Mouse (Mus musculus) heart, embryonic 13.5 days (tissue): ENCODE results near the gene Oas3. TPM values are rescaled to one million over a fixed set of nuclear protein-coding genes. Genes with fewer than 3 reads are reported as not detected.
"Not testable (repeated sequence)": the region's sequence is repeated elsewhere in the genome, so short reads cannot be mapped to it uniquely, and the experiment has no call there.

Source experiments
- ATAC-seq: fragments of 200-750 bp; cut with Nextera tagmentation; 2 replicates; pipeline ENCODE4 v1.8.0; 2017; ENCODE audit warnings: moderate TSS enrichment; ENCODE audit not compliant: insufficient number of reproducible peaks, low FRiP score, low TSS enrichment; ENCODE audit errors: extremely low read depth
- H3K27ac ChIP-seq: fragments of 300-500 bp; sonication (generic); replicated peaks from 2 replicates; pipeline ENCODE4 v1.5.1; 2015; ENCODE audit warnings: moderate library complexity, mild to moderate bottlenecking, inconsistent platforms
- H3K27me3 ChIP-seq: fragments of 300-500 bp; sonication (generic); replicated peaks from 2 replicates; pipeline ENCODE4 v1.6.1; 2015; ENCODE audit warnings: mild to moderate bottlenecking, inconsistent platforms
- H3K36me3 ChIP-seq: fragments of 300-500 bp; sonication (generic); 2 replicates; pipeline ENCODE4 v1.6.1; 2015; ENCODE audit warnings: mild to moderate bottlenecking, inconsistent platforms
- H3K4me1 ChIP-seq: fragments of 300-500 bp; sonication (generic); 2 replicates; pipeline ENCODE4 v1.6.1; 2015; ENCODE audit warnings: inconsistent platforms
- H3K4me2 ChIP-seq: fragments of 300-500 bp; sonication (generic); 2 replicates; pipeline ENCODE4 v1.6.1; 2015; ENCODE audit warnings: inconsistent platforms, mild to moderate bottlenecking, moderate library complexity
- H3K4me3 ChIP-seq: fragments of 300-500 bp; sonication (generic); 2 replicates; pipeline ENCODE4 v1.5.1; 2015; ENCODE audit warnings: moderate library complexity, mild to moderate bottlenecking, inconsistent platforms
- H3K9ac ChIP-seq: fragments of 300-500 bp; sonication (generic); 2 replicates; pipeline ENCODE4 v1.6.1; 2015; ENCODE audit warnings: inconsistent platforms, mild to moderate bottlenecking, moderate library complexity
- H3K9me3 ChIP-seq: fragments of 300-500 bp; sonication (generic); 2 replicates; pipeline ENCODE4 v1.6.1; 2016; ENCODE audit warnings: inconsistent platforms
- WGBS: fragments of 180-500 bp; shearing (Covaris S2); methylation state at CpG from one replicate; pipeline ENCODE4 v1.1.7; 2015; ENCODE audit warnings: mixed read lengths; 5-methylcytosine and 5-hydroxymethylcytosine counted together
- polyA plus RNA-seq: library from polyadenylated mRNA; unstranded; fragments of >200 nt; fragmentation: Nextera tagmentation; extraction: Ambion mirVana; gene quantifications from 2 replicates; pipeline ENCODE4 v1.2.1, GENCODE M21; 2015

Gene Oas3
- polyA plus RNA-seq = 0.18 and 0.37 TPM in 2 replicates

DNA sequence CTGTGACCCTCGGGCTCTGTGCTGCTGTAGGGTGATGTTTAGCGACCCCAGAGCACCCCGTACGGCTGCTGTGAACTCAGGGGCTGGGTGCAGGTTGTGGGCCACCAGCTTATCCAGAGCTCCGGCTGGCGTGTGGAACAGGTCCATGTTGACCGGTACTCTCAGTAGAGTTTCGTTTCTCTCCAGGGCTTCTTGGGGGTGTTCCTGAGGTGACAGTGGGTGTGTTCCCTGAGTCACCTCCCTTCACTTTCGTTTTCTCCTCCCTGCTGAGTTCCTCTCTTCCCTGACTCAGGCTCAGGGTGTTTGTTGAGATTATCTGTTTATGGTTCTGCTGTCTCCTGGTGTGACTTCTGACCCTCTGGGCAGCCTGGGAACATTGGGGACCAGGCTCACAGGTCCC lies at the start of gene Oas3:
TSS of gene Oas3 (minus strand) at position 184 of the 400 bp plus-strand sequence.
- H3K27me3 ChIP-seq = no peaks in the 10 kb centered on the region
- no peak within 1 kb of the TSS for H3K9ac ChIP-seq
- peaks cover 39% of the 10 kb centered on the region for H3K4me1 ChIP-seq
- 73% methylated on average over 9 of the region's 9 CpGs for WGBS
- no peaks in the 10 kb centered on the region for H3K36me3 ChIP-seq
- no peak within 1 kb of the TSS for H3K27ac ChIP-seq
- no peak within 1 kb of the TSS for H3K4me3 ChIP-seq
- H3K9me3 ChIP-seq = no peaks in the 10 kb centered on the region
- no peak for ATAC-seq
- no peak within 1 kb of the TSS for H3K4me2 ChIP-seq

DNA sequence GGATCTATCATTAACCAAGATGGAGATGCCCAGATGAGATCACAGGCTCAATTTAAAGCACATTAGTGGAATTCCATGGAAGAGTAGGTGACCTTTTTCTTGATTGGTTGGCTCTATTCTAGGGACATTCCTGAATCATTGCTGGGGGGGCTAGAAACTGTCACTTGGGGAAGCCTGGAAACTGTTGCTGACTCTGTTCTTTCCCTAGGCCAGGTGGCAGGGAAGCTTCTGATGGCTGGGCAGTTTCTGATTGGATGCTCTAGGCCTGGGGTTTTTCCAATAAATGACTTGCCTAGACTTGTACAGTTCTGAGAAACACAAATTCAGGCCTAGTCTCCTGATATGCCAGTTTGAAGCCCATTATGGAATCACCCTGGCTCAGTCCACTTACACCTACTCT lies 41.5 kb upstream of the Oas3 start:
- Histone ChIP-seq H3K27ac (no peak overlapping the region), H3K36me3 (no peaks in the 10 kb centered on the region), H3K9me3 (peaks cover 16% of the 10 kb centered on the region), H3K4me2 (no peak overlapping the region), H3K9ac (no peak overlapping the region), H3K4me1 (no peaks in the 10 kb centered on the region), H3K27me3 (0 out of 2 replicates have a peak, but pooled peaks cover 3% of the 10 kb centered on the region), H3K4me3 (no peak overlapping the region)
- no peak for ATAC-seq

DNA sequence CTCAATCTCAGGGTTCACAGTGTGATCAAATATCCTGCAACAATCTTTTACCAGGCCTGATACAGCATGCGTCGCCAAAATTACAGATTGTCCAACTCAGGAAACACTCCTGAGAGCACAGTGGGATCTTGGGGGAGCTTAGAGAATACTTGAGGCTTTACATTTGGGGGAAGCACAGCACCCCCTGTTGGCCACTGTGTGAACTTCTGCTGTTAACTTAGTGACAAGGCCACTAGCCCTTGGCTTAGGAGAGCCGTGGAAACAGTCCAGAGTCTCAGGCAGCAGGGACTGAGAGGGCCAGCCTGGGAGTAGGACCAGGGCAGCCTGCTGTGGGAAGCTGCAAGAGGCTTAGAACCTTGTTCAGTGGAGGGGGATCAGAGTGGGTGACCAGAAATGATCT lies 38.5 kb upstream of the Oas3 start:
- Histone ChIP-seq H3K4me3 (no peak overlapping the region), H3K27me3 (0 out of 2 replicates have a peak, but pooled peaks cover 3% of the 10 kb centered on the region), H3K9ac (no peak overlapping the region), H3K4me1 (peaks cover 12% of the 10 kb centered on the region; the same call in 1 of the 2 replicates), H3K36me3 (no peaks in the 10 kb centered on the region), H3K9me3 (peaks cover 16% of the 10 kb centered on the region), H3K4me2 (no peak overlapping the region), H3K27ac (no peak overlapping the region)
- 57% methylated on average over 3 of the region's 3 CpGs for WGBS
- ATAC-seq = no peak

DNA sequence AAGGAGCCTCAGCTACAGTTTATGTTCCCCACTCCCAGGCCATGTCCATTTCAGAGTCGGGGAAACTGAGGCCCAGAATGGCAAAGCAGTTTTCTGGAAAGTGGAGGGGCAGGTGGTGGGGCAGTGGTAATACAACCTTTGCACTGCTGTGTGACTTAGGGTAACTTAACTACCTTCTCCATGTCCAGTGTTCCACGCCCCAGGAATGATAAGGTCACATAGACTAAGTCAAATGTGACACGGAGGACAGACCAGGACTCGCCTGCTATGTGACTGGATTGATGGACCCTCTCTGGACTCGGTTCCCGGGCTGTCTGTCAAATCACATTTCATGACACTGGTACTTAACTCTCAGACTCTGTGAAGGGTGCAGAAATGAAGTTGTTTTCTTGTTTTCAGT lies 35.6 kb upstream of the Oas3 start:
- peak overlapping the region; percentile 73 for H3K4me2 ChIP-seq
- ATAC-seq = no peak
- no peak overlapping the region for H3K27ac ChIP-seq
- H3K4me3 ChIP-seq = peak overlapping the region; percentile 54
- H3K9me3 ChIP-seq = no peaks in the 10 kb centered on the region
- H3K27me3 ChIP-seq = peaks cover 3% of the 10 kb centered on the region; the same call in 1 of the 2 replicates
- H3K9ac ChIP-seq = peak overlapping the region; percentile 75
- H3K36me3 ChIP-seq = no peaks in the 10 kb centered on the region
- 65% methylated on average over 6 of the region's 6 CpGs for WGBS
- peaks cover 12% of the 10 kb centered on the region; the same call in 1 of the 2 replicates for H3K4me1 ChIP-seq

DNA sequence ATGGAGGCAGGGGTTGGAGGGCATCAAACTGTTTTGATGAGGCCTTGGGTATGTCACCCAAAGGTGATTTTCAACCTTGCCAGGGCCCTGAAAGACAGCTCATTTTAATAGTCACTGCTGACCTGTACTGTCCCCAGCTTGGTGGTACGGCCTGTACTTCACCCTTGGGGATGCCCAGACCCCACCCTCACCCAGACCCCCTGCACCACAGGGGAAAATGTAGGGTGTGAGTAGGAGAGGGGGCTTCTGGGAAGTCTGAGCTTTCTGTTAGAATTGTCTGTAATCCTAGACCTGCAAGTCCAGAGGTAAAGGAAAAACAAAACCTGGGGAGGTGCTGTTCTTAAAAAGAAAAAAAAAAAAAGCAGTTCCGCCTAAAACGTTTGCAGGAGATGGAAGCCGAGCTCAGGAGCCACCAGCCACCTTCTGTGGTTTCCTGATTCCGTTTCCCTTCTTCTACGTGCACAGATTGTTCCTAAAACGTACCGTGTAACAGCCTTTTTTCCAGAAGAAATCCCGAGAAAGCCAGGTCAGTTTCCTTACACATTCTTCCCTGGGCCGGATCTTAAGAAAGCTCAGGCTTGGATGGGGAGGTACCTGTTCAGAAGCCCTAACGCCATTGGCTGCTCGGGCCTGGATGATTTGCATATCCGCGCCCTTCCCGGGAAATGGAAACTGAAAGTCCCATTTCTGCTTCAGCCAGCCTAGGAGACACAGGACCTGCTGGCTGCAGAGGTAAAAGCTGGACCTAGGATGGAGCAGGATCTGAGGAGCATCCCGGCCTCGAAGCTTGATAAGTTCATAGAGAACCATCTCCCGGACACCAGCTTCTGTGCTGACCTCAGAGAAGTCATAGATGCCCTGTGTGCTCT lies 34.7 kb upstream of the Oas3 start, which contains the start of gene Oas1c:
TSS of gene Oas1c (minus strand) at position 564 of the 869 bp plus-strand sequence.
- WGBS = 7% methylated on average over 18 of the region's 18 CpGs
- Histone ChIP-seq H3K4me3 (peak within 1 kb of the TSS; percentile 54), H3K9me3 (no peaks in the 10 kb centered on the region), H3K9ac (peak within 1 kb of the TSS; percentile 77), H3K36me3 (no peaks in the 10 kb centered on the region), H3K4me2 (peak within 1 kb of the TSS; percentile 73), H3K27ac (peak within 1 kb of the TSS; percentile 50; the same call in 1 of the 2 replicates), H3K27me3 (peaks cover 3% of the 10 kb centered on the region; the same call in 1 of the 2 replicates), H3K4me1 (peaks cover 12% of the 10 kb centered on the region; the same call in 1 of the 2 replicates)
- ATAC-seq = no peak

DNA sequence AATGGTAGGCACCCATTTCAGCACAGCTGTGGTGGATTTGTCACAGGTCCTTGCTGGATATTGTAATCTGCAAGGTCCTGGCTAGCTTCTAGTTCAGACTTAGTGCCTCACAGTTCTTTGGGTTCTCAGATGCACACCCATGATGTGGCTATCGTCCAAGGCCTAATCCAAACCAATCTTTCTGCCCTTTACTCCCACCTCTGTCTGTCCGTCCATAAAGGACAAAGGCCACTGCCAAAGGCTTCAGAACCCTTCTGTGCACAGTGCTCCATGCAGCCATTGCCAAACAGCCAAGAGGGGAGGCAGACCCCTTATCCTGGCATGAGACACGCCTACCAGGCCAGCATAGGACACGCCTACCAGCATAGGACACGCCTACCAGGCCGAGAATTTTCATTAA lies 31.7 kb upstream of the Oas3 start:
- Histone ChIP-seq H3K4me2 (no peak overlapping the region), H3K27ac (no peak overlapping the region), H3K9me3 (no peaks in the 10 kb centered on the region), H3K36me3 (no peaks in the 10 kb centered on the region), H3K9ac (no peak overlapping the region), H3K27me3 (peaks cover 6% of the 10 kb centered on the region), H3K4me1 (peaks cover 12% of the 10 kb centered on the region; the same call in 1 of the 2 replicates), H3K4me3 (no peak overlapping the region)
- no peak for ATAC-seq
- WGBS = 30% methylated on average over 6 of the region's 6 CpGs

DNA sequence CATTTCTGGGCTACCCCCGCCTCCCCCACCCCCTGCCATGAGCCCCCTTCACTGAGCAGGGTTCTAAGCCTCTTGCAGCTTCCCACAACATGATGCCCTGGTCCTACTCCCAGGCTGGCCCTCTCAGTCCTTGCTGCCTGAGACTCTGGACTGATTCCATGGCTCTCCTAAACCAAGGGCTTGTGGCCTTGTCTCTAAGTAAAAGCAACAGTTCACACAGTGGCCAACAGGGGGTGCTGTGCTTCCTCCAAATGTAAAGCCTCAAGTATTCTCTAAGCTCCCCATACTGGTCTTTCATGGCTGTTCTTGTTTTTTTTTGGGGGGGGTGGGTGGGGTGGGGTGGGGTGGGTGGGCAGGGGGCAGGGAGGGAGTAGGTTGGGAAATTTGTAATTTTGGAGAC lies 29.0 kb upstream of the Oas3 start:
- no peak overlapping the region for H3K9ac ChIP-seq
- H3K4me3 ChIP-seq = no peak overlapping the region
- whole genome bisulfite sequencing = 76% methylated on average over 1 of the region's 1 CpGs
- no peak for ATAC-seq
- H3K36me3 ChIP-seq = no peaks in the 10 kb centered on the region
- H3K4me1 ChIP-seq = no peaks in the 10 kb centered on the region
- no peak overlapping the region for H3K27ac ChIP-seq
- H3K9me3 ChIP-seq = no peaks in the 10 kb centered on the region
- H3K4me2 ChIP-seq = no peak overlapping the region
- peaks cover 32% of the 10 kb centered on the region for H3K27me3 ChIP-seq

DNA sequence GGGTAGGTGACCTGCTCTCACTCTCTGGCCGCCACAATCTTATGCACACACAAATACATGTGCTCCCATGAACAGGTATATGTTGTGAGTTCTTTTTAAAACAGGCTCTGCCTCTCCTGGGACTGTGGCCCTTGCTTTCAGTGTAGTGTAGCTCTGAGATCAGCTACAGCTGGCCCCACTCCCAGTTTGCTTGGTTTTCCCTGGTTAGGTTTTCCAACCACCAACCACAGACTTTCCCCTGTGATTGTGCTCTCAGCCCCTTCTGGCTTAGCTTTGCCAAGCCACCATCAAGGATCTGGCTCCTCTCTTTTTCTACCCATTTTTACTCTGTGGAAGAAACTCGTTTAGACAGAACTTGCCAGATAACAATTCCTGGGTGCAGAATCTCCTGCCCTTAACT lies 26.1 kb upstream of the Oas3 start:
- 55% methylated on average over 2 of the region's 2 CpGs for WGBS
- Histone ChIP-seq H3K9me3 (no peaks in the 10 kb centered on the region), H3K9ac (no peak overlapping the region), H3K4me2 (no peak overlapping the region), H3K27me3 (peaks cover 57% of the 10 kb centered on the region), H3K36me3 (no peaks in the 10 kb centered on the region), H3K27ac (no peak overlapping the region), H3K4me1 (no peaks in the 10 kb centered on the region), H3K4me3 (no peak overlapping the region)
- ATAC-seq = no peak

DNA sequence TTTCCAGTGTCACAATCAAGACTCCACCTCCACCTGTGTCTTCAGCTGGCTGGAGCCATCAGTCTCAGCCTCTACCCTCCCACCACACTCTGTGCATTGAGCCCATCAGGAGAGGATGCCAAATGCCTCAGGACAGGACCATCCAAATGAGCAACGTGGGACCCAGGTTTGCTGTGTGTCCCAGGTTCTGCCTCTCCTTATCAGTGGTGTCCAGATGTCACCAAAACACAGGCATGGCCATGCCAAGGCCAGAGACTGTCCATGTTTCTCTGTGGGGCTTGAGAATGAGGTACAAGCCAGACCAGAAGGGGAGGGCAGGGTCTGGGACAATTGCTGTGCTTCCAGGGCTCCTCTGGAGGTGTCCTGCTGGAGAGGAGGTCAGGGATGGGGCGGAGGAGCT lies 21.5 kb upstream of the Oas3 start:
- 57% methylated on average over 2 of the region's 2 CpGs for WGBS
- H3K4me1 ChIP-seq, H3K9me3 ChIP-seq, H3K4me2 ChIP-seq, H3K9ac ChIP-seq, H3K4me3 ChIP-seq, ATAC-seq, H3K36me3 ChIP-seq, H3K27ac ChIP-seq: not testable (repeated sequence)
- peaks cover 67% of the 10 kb centered on the region for H3K27me3 ChIP-seq

DNA sequence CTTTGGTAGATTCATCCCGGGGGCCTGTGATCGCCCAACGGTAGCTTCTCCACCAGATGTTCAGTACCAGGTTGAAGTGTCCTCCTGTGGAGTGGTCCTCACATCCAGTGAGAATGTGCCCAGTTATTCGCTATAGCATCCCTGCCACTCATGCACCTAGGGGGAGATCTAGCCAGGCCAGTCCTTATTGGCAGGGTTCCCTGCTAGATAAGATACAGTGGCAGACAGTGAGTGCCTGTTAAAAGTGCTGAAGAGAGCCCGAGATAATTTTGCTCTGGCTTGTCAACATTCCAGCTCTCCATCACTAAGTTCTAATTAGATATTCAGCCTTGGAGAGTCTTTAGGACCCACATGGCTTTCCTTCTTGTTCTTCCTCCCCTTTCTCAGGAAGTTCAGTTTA lies 20.7 kb upstream of the Oas3 start:
- H3K27ac ChIP-seq, H3K4me1 ChIP-seq, H3K36me3 ChIP-seq, H3K9me3 ChIP-seq, H3K9ac ChIP-seq, ATAC-seq, H3K4me3 ChIP-seq, H3K4me2 ChIP-seq: not testable (repeated sequence)
- WGBS = 44% methylated on average over 5 of the region's 5 CpGs
- H3K27me3 ChIP-seq = peaks cover 60% of the 10 kb centered on the region

DNA sequence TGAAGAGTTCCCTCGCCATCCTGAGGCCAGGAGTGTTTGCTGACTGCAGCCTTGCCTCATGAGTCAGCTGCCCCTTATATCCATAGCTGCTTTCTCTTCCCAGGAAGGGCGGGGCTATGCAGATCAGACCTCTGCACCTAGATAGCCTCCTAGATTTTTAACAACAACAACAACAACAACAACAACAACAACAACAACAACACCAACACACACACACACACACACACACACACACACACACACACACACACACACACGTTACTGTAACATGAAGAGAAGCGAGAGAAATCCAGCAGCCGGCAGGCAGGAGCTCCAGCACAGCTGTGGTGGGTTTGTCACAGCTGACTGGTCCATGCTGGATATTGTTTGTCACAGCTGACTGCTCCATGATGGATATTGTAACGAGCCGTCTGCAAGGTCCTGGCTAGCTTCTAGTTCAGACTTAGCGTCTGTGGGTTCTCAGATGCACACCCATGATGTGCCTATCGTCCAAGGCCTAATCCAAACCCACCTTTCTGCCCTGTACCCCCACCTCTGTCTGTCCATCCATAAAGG lies 18.1 kb upstream of the Oas3 start, which contains the start of gene Oas1e:
TSS of gene Oas1e (minus strand) at position 51 of the 555 bp plus-strand sequence.
- H3K27ac ChIP-seq, H3K9me3 ChIP-seq, H3K4me3 ChIP-seq, H3K4me2 ChIP-seq, H3K9ac ChIP-seq, ATAC-seq, H3K36me3 ChIP-seq, H3K4me1 ChIP-seq: not testable (repeated sequence)
- H3K27me3 ChIP-seq = peaks cover 48% of the 10 kb centered on the region
- WGBS = 66% methylated on average over 9 of the region's 9 CpGs
